Mouse (Mus musculus) brain, embryonic 18.5 days (tissue): ENCODE results near the gene Smarce1.

Experiments used
- DNase-seq: peaks from one replicate; pipeline ENCODE4 v3.0.0-alpha.2; 2012; ENCODE audit warnings: low read depth, low spot score

Gene Smarce1

GRCm38 (mm10) chr11:99229641-99230260 is 1.1 kb downstream of the Smarce1 start:
- DNase-seq = no peak

- DNase-seq = no peak
These were observed 4.5 kb downstream of the Smarce1 start for GRCm38 (mm10) chr11:99226298-99226697.

- no peak for DNase-seq
These were observed 7.5 kb downstream of the Smarce1 start for GRCm38 (mm10) chr11:99223310-99223709.

GRCm38 (mm10) chr11:99221811-99222210 is 9.0 kb downstream of the Smarce1 start:
- DNase-seq = no peak

- DNase-seq = no peak
These were observed 13.4 kb downstream of the Smarce1 start for GRCm38 (mm10) chr11:99217248-99217986.

- no peak for DNase-seq
These were observed 14.6 kb downstream of the Smarce1 start for GRCm38 (mm10) chr11:99216181-99216580.

GRCm38 (mm10) chr11:99212693-99213092 is 18.1 kb downstream of the Smarce1 start:
- no peak for DNase-seq

- no peak for DNase-seq
These were observed 18.9 kb downstream of the Smarce1 start for GRCm38 (mm10) chr11:99211964-99212363.

GRCm38 (mm10) chr11:99208105-99208669 is 22.6 kb downstream of the Smarce1 start:
- DNase-seq = no peak

- DNase-seq = no peak
These were observed 23.4 kb downstream of the Smarce1 start for GRCm38 (mm10) chr11:99207449-99207848.

GRCm38 (mm10) chr11:99206954-99207353 is 23.9 kb downstream of the Smarce1 start:
- DNase-seq = no peak

- DNase-seq = no peak
These were observed 41.6 kb downstream of the Smarce1 start for GRCm38 (mm10) chr11:99189154-99189582.

GRCm38 (mm10) chr11:99187348-99187747 is 43.5 kb downstream of the Smarce1 start:
- DNase-seq = no peak

GRCm38 (mm10) chr11:99186836-99187235 is 44.0 kb downstream of the Smarce1 start:
- DNase-seq = no peak

GRCm38 (mm10) chr11:99182575-99182974 is 48.2 kb downstream of the Smarce1 start:
- no peak for DNase-seq

GRCm38 (mm10) chr11:99180071-99180470 is 50.7 kb downstream of the Smarce1 start:
- DNase-seq = no peak

GRCm38 (mm10) chr11:99177925-99178198 is 53.0 kb downstream of the Smarce1 start:
- no peak for DNase-seq

- DNase-seq = no peak
These were observed 53.5 kb downstream of the Smarce1 start for GRCm38 (mm10) chr11:99177054-99177924.

- no peak for DNase-seq
These were observed 58.8 kb downstream of the Smarce1 start for GRCm38 (mm10) chr11:99172002-99172401.

GRCm38 (mm10) chr11:99171442-99171841 is 59.4 kb downstream of the Smarce1 start:
- DNase-seq = no peak

GRCm38 (mm10) chr11:99170547-99171267 is 60.1 kb downstream of the Smarce1 start:
- no peak for DNase-seq
